Mouse (Mus musculus): ENCODE measurements around the gene Krtap1-4.
"Not testable (repeated sequence)": the region's sequence is repeated elsewhere in the genome, so short reads cannot be mapped to it uniquely, and the experiment has no call there.

The Krtap1-4 gene

DNA sequence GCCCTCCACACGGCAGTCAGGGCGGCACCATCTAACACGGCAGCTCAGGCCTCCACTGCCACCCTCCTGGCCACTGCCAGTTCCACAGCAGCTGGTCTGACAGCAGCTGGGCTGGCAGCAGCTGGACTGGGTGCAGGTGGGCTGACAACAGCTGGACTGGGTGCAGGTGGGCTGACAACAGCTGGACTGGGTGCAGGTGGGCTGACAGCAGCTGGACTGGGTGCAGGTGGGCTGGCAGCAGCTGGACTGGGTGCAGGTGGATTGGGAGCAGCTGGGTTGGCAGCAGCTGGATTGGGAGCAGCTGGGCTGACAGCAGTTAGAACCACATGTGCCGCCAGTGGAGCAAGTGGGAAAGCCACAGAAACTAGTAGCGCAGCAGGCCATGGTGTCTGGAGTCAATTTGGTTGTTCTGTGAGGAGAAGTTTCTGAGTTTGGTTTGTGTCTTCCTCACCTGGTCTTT lies at the start of gene Krtap1-4:
Gene Krtap1-4 (minus strand): TSS at position 410 of the 460 bp plus-strand sequence.
- DNase-seq = no peak

- no peak for DNase-seq
Measured at GRCm38 (mm10) chr11:99630890-99631289, 47.4 kb upstream of the Krtap1-4 start.

DNA sequence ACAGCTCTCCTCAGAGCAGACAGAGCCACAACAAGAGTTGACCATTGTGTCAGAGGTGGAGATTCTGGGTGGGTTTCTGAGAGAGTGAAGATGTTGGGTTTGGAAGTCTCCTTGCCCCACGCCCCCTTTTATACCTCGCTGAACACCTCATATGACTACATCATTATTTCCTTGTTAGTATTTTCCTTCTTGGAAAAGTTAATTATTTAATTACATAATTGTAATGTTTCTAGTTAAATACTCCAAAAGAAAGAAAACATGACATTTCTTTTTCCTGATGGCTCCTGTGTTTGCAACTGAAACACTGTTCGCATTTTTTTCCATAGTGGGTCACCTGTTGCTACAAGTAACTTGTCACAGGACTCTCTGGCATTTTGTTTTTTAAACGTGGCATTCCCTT lies 44.7 kb upstream of the Krtap1-4 start, which contains the start of gene Krtap4-1:
Gene Krtap4-1 (minus strand): TSS at position 101 of the 400 bp plus-strand sequence.
- DNase-seq = no peak

- no peak for DNase-seq
Measured at GRCm38 (mm10) chr11:99620335-99620734, 36.9 kb upstream of the Krtap1-4 start, which contains the start of gene Gm11562. Gene Gm11562, minus strand, starts transcription at chr11:99620435.

DNA sequence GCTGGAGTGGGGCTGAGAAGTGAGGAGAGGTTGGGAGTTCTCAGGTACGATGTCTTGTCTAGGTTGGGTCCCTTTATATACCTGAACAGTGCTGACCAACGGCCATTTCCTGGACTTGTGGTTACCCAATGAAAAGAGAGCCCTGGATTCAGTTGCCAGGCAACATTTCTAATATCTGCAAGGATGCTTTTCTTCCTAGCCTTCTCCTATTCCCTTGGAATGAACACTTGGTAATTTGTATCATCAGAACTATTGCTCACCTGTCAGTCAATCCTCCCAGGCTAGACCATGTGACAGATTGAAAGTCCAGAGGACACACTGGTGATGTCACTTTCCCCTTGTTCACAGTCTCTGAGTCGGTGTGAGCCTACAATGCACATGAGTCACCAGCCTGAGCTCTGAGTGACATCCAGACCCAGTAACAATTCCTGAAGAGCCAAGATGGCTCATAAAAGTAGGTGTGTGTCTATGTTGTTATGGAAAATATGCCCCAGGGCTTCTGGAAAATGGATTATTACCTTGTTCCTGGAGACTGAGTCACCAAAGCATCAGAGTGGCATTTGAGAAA lies 31.4 kb upstream of the Krtap1-4 start, which contains the start of gene Krtap2-4:
Gene Krtap2-4 (minus strand): TSS at position 51 of the 568 bp plus-strand sequence.
- DNase-seq = no peak

GRCm38 (mm10) chr11:99610089-99610488 lies 26.6 kb upstream of the Krtap1-4 start, which contains the start of gene Gm11937:
Gene Gm11937, minus strand, starts transcription at chr11:99610189.
- DNase-seq = not testable (repeated sequence)

- DNase-seq = peak; percentile 53
Measured at GRCm38 (mm10) chr11:99609126-99609525, 25.7 kb upstream of the Krtap1-4 start.

DNA sequence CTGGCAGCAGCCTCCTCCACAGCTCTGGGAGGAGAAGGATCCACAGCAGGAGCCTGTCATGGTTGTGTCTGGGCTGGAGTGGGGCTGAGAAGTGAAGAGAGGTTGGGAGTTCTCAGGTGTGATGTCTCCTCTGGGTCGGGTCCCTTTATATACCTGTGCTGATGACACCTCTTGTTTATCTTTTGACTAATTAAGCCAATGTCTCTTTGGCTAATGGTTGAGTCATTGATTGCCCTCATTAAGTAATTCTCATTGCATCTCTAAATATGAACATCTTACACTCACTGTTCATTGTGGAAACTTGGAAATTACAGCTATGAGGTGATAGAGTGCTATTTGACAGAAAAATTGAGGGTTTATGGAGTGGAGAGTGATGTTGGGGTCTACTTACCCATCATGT lies 19.8 kb upstream of the Krtap1-4 start, which contains the start of gene Gm11938:
Gene Gm11938 (minus strand): TSS at position 101 of the 400 bp plus-strand sequence.
- not testable (repeated sequence) for DNase-seq

- not testable (repeated sequence) for DNase-seq
Measured at GRCm38 (mm10) chr11:99597742-99598141, 14.3 kb upstream of the Krtap1-4 start, which contains the start of gene Krtap9-3. Gene Krtap9-3, minus strand, starts transcription at chr11:99598105.

GRCm38 (mm10) chr11:99590981-99591380 lies 7.5 kb upstream of the Krtap1-4 start, which contains the start of gene Krtap1-3:
Gene Krtap1-3, minus strand, starts transcription at chr11:99591339.
- DNase-seq = no peak

GRCm38 (mm10) chr11:99585096-99585495 lies 1.6 kb upstream of the Krtap1-4 start:
- DNase-seq = no peak

DNA sequence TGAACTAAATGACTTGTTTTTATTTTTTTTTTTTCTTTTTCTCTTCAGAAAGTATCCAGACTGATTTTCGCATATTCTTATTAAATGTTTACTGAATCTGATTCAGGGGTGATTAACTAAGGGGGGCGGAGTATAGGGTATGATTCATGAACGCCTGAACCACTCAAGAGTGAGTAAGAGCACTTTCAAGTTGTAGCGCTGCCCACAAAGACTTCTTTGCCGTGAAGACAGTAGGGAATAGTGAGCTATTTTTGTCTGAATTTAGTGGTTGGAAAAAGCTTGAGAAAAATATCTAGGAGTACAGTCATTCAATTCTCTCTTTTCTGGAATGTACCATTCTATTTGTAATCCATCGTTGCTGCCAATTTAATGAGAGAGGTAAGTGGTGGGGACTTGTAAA lies 1.9 kb downstream of the Krtap1-4 start:
- DNase-seq = no peak

DNA sequence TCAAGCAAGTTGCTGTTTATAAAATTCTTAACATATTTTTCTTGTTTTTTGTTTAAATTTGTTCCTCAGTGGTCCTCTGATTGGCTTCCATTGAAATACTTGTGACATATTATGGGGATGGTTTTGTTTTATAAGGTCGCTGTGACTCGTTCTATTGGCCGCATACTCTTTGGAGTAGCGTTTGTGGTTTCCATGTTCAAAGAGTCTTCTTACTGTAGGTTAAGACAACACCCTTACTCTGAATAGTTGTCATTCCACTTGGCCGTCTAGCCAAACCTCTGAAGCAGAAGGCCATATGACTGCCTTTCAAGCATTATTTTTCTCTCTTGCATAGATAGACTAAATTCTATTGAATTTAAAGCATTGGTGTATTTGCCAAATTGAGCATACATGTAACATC lies 2.4 kb downstream of the Krtap1-4 start:
- no peak for DNase-seq

GRCm38 (mm10) chr11:99580636-99581035 lies 2.8 kb downstream of the Krtap1-4 start, which contains the start of gene Krtap1-5:
Gene Krtap1-5, minus strand, starts transcription at chr11:99581016.
- DNase-seq = no peak

DNA sequence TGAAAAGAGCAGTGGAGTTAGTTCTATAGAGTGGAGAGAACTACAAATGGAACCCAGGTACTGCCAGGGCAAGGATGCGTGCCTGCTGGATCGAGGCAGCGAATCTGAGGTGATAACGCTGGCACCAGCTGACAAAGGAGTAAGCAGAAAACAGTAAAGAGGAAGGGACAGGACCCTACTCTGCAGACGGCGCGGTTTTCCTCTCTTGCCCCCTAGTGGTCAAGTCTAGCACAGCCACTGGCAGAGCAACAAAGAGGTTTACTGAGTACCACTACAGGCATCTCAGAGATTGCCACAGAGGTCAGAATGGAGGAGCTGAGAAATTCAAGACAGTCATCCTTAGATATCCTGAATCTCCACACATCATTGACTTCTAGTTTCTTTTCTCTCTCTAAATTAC lies 9.3 kb downstream of the Krtap1-4 start:
- DNase-seq = peak; percentile 28

GRCm38 (mm10) chr11:99573164-99573563 lies 10.3 kb downstream of the Krtap1-4 start:
- no peak for DNase-seq

GRCm38 (mm10) chr11:99566530-99566929 lies 16.9 kb downstream of the Krtap1-4 start, which contains the start of gene Krtap3-1:
Gene Krtap3-1, minus strand, starts transcription at chr11:99566630.
- no peak for DNase-seq

- DNase-seq = no peak
Measured at GRCm38 (mm10) chr11:99562580-99562979, 20.9 kb downstream of the Krtap1-4 start.

DNA sequence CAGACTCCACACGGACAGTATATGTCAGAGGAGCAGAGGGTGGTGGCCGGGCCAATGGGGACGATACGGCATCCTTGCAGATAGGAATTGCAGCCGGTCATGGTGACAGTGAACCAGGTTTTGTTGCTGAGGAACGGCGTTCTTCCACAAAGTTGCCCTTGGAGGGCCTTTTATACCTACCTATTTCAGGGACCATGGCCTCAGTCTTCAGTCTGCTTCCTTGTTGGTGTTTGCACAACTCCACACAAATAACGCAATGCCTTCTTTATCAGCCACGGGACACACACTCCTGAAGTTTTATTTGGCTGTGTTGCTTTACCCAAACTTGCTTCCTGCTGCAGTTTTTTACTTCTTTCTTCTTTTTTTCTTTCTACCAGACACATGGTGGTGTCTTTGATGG lies 24.1 kb downstream of the Krtap1-4 start, which contains the start of gene Gm11939:
Gene Gm11939 (minus strand): TSS at position 101 of the 400 bp plus-strand sequence.
- DNase-seq = no peak

- DNase-seq = no peak
Measured at GRCm38 (mm10) chr11:99557976-99558745, 25.3 kb downstream of the Krtap1-4 start.

DNA sequence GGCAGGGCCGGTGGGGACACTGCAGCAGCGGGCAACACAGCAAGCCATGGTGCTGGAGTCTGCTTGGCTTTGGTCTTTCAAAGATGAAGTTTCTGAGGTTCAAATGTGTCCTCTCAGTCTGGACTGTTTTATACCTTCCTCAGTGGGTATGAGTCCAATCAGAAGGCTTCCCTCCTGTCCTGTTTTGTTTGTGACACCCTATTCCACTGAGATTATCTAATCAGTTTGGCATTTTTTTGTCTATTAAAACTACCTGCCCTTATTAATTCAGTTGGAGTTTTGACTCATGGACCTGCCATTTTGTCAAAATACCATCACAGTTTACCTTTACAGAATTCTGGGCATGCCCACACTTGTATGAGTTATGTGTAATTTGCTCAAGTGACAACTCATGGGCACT lies 26.7 kb downstream of the Krtap1-4 start, which contains the start of gene Krtap3-2:
Gene Krtap3-2 (minus strand): TSS at position 101 of the 400 bp plus-strand sequence.
- no peak for DNase-seq

- no peak for DNase-seq
Measured at GRCm38 (mm10) chr11:99556195-99556594, 27.3 kb downstream of the Krtap1-4 start.

GRCm38 (mm10) chr11:99550765-99551164 lies 32.7 kb downstream of the Krtap1-4 start, which contains the start of gene Krtap3-3:
Gene Krtap3-3, minus strand, starts transcription at chr11:99550865.
- DNase-seq = no peak

Data from cerebellum, adult 9-11 months (tissue).